Mouse (Mus musculus) neural tube, embryonic 11.5 days (tissue): ENCODE results near the gene Nek5. TPM values are rescaled to one million over a fixed set of nuclear protein-coding genes. Genes with fewer than 3 reads are reported as not detected.

Source experiments
- ATAC-seq: fragments of 200-750 bp; cut with Nextera tagmentation; 2 replicates; pipeline ENCODE4 v1.8.0; 2017; ENCODE audit warnings: moderate number of reproducible peaks, mild to moderate bottlenecking, moderate TSS enrichment, moderate library complexity; ENCODE audit not compliant: insufficient read depth, low FRiP score, low TSS enrichment
- DNase-seq: peaks from one replicate; pipeline ENCODE4 v3.0.0-alpha.2; 2015; ENCODE audit warnings: low spot score
- H3K27ac ChIP-seq: fragments of 300-500 bp; sonication (generic); 2 replicates; pipeline ENCODE4 v1.5.1; 2014; ENCODE audit warnings: low read depth, mild to moderate bottlenecking, low read length
- H3K27me3 ChIP-seq: fragments of 300-500 bp; sonication (generic); 2 replicates; pipeline ENCODE4 v1.6.1; 2014; ENCODE audit warnings: mild to moderate bottlenecking, low read length, mixed read lengths; ENCODE audit not compliant: control insufficient read depth, insufficient read depth
- H3K36me3 ChIP-seq: fragments of 300-500 bp; sonication (generic); 2 replicates; pipeline ENCODE4 v1.6.1; 2014; ENCODE audit warnings: mild to moderate bottlenecking, low read length, moderate library complexity, mixed read lengths; ENCODE audit not compliant: control insufficient read depth, insufficient read depth
- H3K4me1 ChIP-seq: fragments of 300-500 bp; sonication (generic); 2 replicates; pipeline ENCODE4 v1.6.1; 2014; ENCODE audit warnings: low read length, mixed read lengths; ENCODE audit not compliant: control insufficient read depth, insufficient read depth
- H3K4me2 ChIP-seq: fragments of 300-500 bp; sonication (generic); 2 replicates; pipeline ENCODE4 v1.6.1; 2014; ENCODE audit warnings: low read depth, mild to moderate bottlenecking, moderate library complexity
- H3K4me3 ChIP-seq: fragments of 300-500 bp; sonication (generic); 2 replicates; pipeline ENCODE4 v1.5.1; 2014; ENCODE audit warnings: low read depth, low read length
- H3K9ac ChIP-seq: fragments of 300-500 bp; sonication (generic); 2 replicates; pipeline ENCODE4 v1.6.1; 2014; ENCODE audit warnings: mild to moderate bottlenecking, low read length
- H3K9me3 ChIP-seq: fragments of 300-500 bp; sonication (generic); 2 replicates; pipeline ENCODE4 v1.6.1; 2016; ENCODE audit warnings: low read length; ENCODE audit not compliant: control insufficient read depth
- whole genome bisulfite sequencing: fragments of 180-500 bp; shearing (Covaris S2); extraction: QIAGEN DNeasy Blood & Tissue Kit; methylation state at CpG from one replicate; pipeline ENCODE4 v1.1.7; 2014; 5-methylcytosine and 5-hydroxymethylcytosine counted together
- polyA plus RNA-seq: library from polyadenylated mRNA; unstranded; fragments of >200 nt; fragmentation: Nextera tagmentation; extraction: Ambion mirVana; gene quantifications from 2 replicates; pipeline ENCODE4 v1.2.1, GENCODE M21; 2014

Nek5 gene
- polyA plus RNA-seq, 1 experiment from 2014 or later: 0.15 TPM

- no peaks in the 10 kb centered on the region for H3K27me3 ChIP-seq
- under 1% methylated on average over 38 of the region's 46 CpGs for WGBS
- ATAC-seq: peak; percentile 91
- H3K27ac ChIP-seq: 0 out of 2 replicates have a peak within 1 kb of the TSS, but pooled peaks have one; percentile 20
- no peaks in the 10 kb centered on the region; the same call in 1 of the 2 replicates for H3K36me3 ChIP-seq
- no peaks in the 10 kb centered on the region for H3K9me3 ChIP-seq
- peak within 1 kb of the TSS; percentile 69 for H3K9ac ChIP-seq
- H3K4me3 ChIP-seq: peak within 1 kb of the TSS; percentile 56
- no peaks in the 10 kb centered on the region for H3K4me1 ChIP-seq
- DNase-seq: no peak
- H3K4me2 ChIP-seq: peak within 1 kb of the TSS; percentile 88
Measured at GRCm38 (mm10) chr8:22059821-22060445, 64.9 kb downstream of the Nek5 start, which contains the start of gene Atp7b. Gene Atp7b, minus strand, starts transcription at chr8:22060305.

GRCm38 (mm10) chr8:22059153-22059738, 65.6 kb downstream of the Nek5 start:
- 42% methylated on average over 11 of the region's 11 CpGs for WGBS
- H3K27ac ChIP-seq: no peak overlapping the region
- no peaks in the 10 kb centered on the region for H3K9me3 ChIP-seq
- no peaks in the 10 kb centered on the region for H3K4me1 ChIP-seq
- H3K27me3 ChIP-seq: no peaks in the 10 kb centered on the region
- H3K4me3 ChIP-seq: peak overlapping the region; percentile 56
- no peak for ATAC-seq
- H3K36me3 ChIP-seq: no peaks in the 10 kb centered on the region
- no peak for DNase-seq
- H3K9ac ChIP-seq: peak overlapping the region; percentile 69
- H3K4me2 ChIP-seq: peak overlapping the region; percentile 88

GRCm38 (mm10) chr8:22058368-22058767, 66.5 kb downstream of the Nek5 start:
- ATAC-seq: no peak
- WGBS: 79% methylated on average over 9 of the region's 9 CpGs

GRCm38 (mm10) chr8:22056850-22057249, 68.0 kb downstream of the Nek5 start:
- no peak overlapping the region for H3K4me3 ChIP-seq
- H3K9ac ChIP-seq: no peak overlapping the region
- H3K27me3 ChIP-seq: no peaks in the 10 kb centered on the region
- no peak overlapping the region for H3K4me2 ChIP-seq
- no peak overlapping the region for H3K27ac ChIP-seq
- no peak for DNase-seq
- no peak for ATAC-seq
- WGBS: 80% methylated on average over 3 of the region's 3 CpGs
- H3K36me3 ChIP-seq: no peaks in the 10 kb centered on the region
- H3K9me3 ChIP-seq: no peaks in the 10 kb centered on the region
- H3K4me1 ChIP-seq: no peaks in the 10 kb centered on the region

More at GRCm38 (mm10) chr8:22058368-22058767, 66.5 kb downstream of the Nek5 start:
- no peaks in the 10 kb centered on the region for H3K36me3 ChIP-seq
- no peak overlapping the region for H3K9ac ChIP-seq
- H3K4me2 ChIP-seq: no peak overlapping the region
- no peaks in the 10 kb centered on the region for H3K4me1 ChIP-seq
- no peak overlapping the region for H3K4me3 ChIP-seq
- H3K9me3 ChIP-seq: no peaks in the 10 kb centered on the region
- no peak for DNase-seq
- no peak overlapping the region for H3K27ac ChIP-seq
- H3K27me3 ChIP-seq: no peaks in the 10 kb centered on the region

GRCm38 (mm10) chr8:22055492-22055877, 69.4 kb downstream of the Nek5 start:
- Histone ChIP-seq H3K27ac (no peak overlapping the region), H3K9me3 (no peaks in the 10 kb centered on the region), H3K27me3 (no peaks in the 10 kb centered on the region), H3K9ac (no peak overlapping the region), H3K4me3 (no peak overlapping the region), H3K4me2 (no peak overlapping the region), H3K36me3 (no peaks in the 10 kb centered on the region), H3K4me1 (no peaks in the 10 kb centered on the region)
- whole genome bisulfite sequencing: 98% methylated on average over 2 of the region's 2 CpGs
- no peak for ATAC-seq
- no peak for DNase-seq

- no peaks in the 10 kb centered on the region for H3K36me3 ChIP-seq
- H3K4me3 ChIP-seq: no peak overlapping the region
- WGBS: 88% methylated on average over 12 of the region's 12 CpGs
- H3K4me2 ChIP-seq: no peak overlapping the region
- ATAC-seq: no peak
- H3K9me3 ChIP-seq: no peaks in the 10 kb centered on the region
- H3K9ac ChIP-seq: no peak overlapping the region
- no peaks in the 10 kb centered on the region for H3K4me1 ChIP-seq
- H3K27ac ChIP-seq: no peak overlapping the region
- no peak for DNase-seq
- H3K27me3 ChIP-seq: no peaks in the 10 kb centered on the region
Measured at GRCm38 (mm10) chr8:22054674-22055491, 70.0 kb downstream of the Nek5 start.

GRCm38 (mm10) chr8:22047699-22048464, 77.0 kb downstream of the Nek5 start:
- Histone ChIP-seq H3K4me3 (no peak overlapping the region), H3K9ac (no peak overlapping the region), H3K27me3 (no peaks in the 10 kb centered on the region), H3K36me3 (no peaks in the 10 kb centered on the region), H3K4me2 (no peak overlapping the region), H3K27ac (no peak overlapping the region), H3K4me1 (no peaks in the 10 kb centered on the region), H3K9me3 (no peaks in the 10 kb centered on the region)
- peak; percentile 53 for DNase-seq
- WGBS: 55% methylated on average over 2 of the region's 2 CpGs
- ATAC-seq: peak; percentile 41; the same call in 1 of the 2 replicates

GRCm38 (mm10) chr8:22043706-22044105, 81.1 kb downstream of the Nek5 start:
- WGBS: 50% methylated on average over 12 of the region's 12 CpGs
- peak; percentile 57 for DNase-seq
- no peaks in the 10 kb centered on the region for H3K36me3 ChIP-seq
- no peaks in the 10 kb centered on the region for H3K27me3 ChIP-seq
- 0 out of 2 replicates have a peak, but pooled peaks cover 3% of the 10 kb centered on the region for H3K4me1 ChIP-seq
- no peak overlapping the region for H3K9ac ChIP-seq
- ATAC-seq: no peak
- H3K4me2 ChIP-seq: no peak overlapping the region
- no peaks in the 10 kb centered on the region for H3K9me3 ChIP-seq
- H3K27ac ChIP-seq: no peak overlapping the region
- no peak overlapping the region for H3K4me3 ChIP-seq
